Mouse (Mus musculus) liver, postnatal 0 days (tissue): ENCODE results near the gene Myod1.

Experiments used
- CTCF ChIP-seq: sonication (generic); IDR thresholded peaks from 2 replicates; pipeline ENCODE4 v1.5.1; 2016; ENCODE audit warnings: antibody characterized with exemption, low read depth
- EP300 ChIP-seq: IDR thresholded peaks from 2 replicates; pipeline ENCODE4 v1.6.1; 2016; ENCODE audit warnings: antibody characterized with exemption, low read depth, mild to moderate bottlenecking

- TF ChIP-seq CTCF (no peak), EP300 (no peak)
Measured at GRCm38 (mm10) chr7:46410727-46411126, 34.5 kb downstream of the Myod1 start.
